Mouse (Mus musculus): ENCODE data around the gene Amotl2.

Gene Amotl2

GRCm38 (mm10) chr9:102716481-102717163 lies at the start of gene Amotl2:
Gene Amotl2, plus strand, starts transcription at chr9:102716672.
- DNase-seq (ENCODE audit: extremely low spot score), result peak; percentile 49

DNA sequence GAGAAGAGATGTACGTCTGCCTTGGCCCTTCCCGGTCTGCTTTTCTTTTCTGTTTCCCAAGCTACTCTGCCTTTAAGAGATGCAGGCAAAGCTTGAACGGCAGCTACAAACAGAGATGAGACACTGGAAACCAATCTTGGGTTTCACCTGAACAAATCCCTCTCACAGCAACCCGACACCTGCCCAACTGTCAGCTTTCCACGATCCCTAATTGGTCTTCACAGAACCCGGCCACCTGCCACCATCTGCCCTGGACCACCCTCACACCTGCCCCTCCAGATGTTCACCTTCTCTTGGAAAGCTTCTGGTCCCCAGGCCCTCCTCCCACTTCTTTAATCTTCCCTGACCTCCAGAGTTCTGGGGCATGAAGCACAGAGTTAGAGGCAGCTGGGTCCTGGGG lies 48.4 kb upstream of the Amotl2 start:
- no peak for DNase-seq (ENCODE audit: extremely low spot score)

GRCm38 (mm10) chr9:102668906-102669305 lies 47.6 kb upstream of the Amotl2 start:
- no peak for DNase-seq (ENCODE audit: extremely low spot score)

GRCm38 (mm10) chr9:102673381-102673780 lies 43.1 kb upstream of the Amotl2 start:
- no peak for DNase-seq (ENCODE audit: extremely low spot score)

DNA sequence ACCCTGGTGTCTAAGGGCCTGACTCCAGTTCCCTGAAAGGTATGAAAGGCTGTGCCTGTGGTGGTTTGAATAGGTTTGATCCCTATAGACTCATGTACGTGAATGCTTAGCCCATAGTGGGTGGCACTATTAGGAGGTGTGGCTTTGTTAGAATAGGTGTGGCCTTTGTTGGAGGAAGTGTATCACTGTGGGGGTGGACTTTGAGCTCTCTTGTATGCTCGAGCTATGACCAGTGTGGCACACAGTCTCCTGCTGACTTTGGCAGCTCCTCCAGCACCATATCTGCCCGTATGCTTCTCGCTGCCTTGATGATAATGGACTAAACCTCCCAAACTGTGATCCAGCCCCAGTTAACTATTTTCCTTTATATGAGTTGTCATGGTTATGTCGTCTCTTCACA lies 40.5 kb upstream of the Amotl2 start:
- DNase-seq (ENCODE audit: extremely low spot score), result no peak

DNA sequence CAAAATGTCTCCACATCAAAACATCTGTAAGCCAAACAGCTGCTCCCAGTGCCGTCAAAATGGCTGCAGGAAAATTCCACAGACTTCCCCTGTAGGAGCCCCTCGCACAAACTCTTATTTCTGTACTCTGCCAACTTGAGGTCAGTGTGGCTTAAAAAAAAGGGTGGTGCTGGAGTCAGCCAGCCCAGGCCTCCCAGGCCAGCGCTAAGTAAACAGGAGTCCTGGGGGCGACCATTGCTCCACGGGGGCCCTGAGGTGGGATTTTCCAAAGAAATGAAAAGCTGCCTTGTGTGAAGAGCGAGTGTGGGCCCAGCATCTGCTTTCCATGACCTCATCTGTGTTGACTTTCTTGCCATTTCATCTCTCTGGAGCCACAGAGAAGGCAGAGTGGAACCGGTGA lies 35.0 kb upstream of the Amotl2 start:
- DNase-seq (ENCODE audit: extremely low spot score), result no peak

GRCm38 (mm10) chr9:102687943-102688342 lies 28.5 kb upstream of the Amotl2 start:
- no peak for DNase-seq (ENCODE audit: extremely low spot score)

GRCm38 (mm10) chr9:102689406-102689939 lies 27.0 kb upstream of the Amotl2 start:
- DNase-seq (ENCODE audit: extremely low spot score), result no peak

GRCm38 (mm10) chr9:102689940-102690642 lies 26.4 kb upstream of the Amotl2 start:
- DNase-seq (ENCODE audit: extremely low spot score), result peak; percentile 67

- peak; percentile 54 for DNase-seq (ENCODE audit: extremely low spot score)
These were observed 25.6 kb upstream of the Amotl2 start for GRCm38 (mm10) chr9:102690891-102691290.

DNA sequence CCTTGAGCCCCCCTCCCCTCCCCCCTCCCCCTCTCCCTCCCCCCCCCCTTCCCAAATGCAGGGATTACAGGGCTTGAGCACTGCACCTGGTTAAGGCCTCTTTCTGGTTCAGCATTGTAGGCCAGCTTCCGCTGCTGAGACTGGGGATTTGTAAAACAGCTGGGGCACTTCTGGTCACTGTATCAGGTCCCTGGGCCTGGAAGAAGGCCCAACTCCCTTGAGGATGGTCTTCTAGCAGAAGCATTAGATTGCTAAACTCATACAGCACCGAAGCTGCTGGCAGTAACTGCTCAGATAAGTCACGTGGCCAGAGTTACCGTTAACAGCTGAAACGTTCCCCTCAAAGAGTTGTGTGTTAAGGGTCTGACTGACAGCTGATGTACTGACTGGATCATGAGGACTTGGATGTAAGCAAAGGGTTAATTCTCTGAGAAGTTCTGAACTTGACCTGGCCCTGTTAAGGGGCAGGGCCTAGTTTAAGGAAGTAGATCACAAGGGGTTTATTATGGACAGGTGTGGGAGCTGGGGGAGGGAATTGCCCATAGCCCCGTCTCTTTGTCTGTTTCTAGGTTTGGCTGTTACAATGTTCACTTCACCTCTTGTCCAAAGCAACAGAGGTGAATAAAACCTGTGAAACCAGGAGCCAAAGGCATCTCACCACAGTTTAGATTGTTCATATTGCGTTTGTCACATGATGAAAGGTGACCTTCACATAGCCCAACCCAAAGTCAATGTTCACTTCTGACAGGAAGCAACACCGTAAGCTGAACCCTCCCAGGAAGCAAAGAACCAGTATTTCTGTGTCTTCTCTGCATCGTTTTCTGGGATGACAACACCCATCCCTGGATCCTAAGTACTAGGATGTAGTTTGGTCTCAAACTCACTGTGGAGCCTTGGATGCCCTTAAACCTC lies 23.7 kb upstream of the Amotl2 start:
- DNase-seq (ENCODE audit: extremely low spot score), result no peak

DNA sequence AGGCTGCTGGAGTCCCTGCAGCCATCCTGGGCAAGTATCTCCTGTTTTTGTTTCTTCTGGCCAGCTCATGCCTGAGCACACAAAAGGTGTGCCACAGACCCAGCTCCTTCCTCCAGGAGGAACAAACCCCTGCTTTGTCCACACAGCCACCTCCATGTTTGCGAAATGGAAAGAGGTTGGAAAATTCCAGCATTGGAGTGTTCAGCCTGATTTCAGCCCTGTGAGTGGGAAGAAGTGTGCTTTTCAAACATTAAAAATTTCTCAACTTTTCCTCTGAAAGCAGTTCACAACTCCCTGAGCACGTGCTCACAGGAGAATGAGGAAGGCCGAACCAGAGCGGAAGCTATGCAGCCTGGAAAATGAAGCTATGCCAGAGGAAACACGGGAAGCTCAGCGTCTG lies 15.4 kb upstream of the Amotl2 start:
- DNase-seq (ENCODE audit: extremely low spot score), result no peak

DNA sequence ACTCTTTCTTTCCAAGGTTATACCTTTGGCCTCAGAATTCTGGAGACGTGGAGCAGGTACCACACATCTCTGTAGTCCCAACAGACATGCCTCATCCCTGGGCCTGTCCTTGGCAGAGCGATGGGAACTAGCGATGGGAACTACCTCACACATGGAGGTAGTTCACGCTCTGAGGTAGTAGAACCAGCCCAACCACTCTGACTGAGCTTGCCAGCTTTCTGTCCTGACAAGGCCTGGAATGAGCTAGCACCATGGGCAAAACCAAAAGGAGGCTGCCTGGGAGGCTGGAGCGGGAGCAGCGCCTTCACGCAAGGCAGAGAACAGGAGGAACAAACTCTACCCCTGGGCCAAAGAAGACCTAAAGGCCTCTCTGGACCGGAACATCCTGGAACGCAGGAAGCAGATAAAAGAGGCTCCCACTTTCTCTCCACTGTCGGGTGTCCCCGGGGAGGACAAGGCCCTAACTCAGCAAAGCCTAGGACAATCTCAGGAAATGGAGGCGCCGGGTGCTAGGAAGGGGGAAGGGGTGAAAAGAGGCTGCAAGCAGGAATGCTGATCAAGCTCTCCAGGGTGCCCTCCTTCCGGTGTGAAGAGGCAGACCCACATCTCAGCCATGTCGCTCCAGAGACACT lies 6.9 kb upstream of the Amotl2 start:
- peak; percentile 7 for DNase-seq (ENCODE audit: extremely low spot score)

DNA sequence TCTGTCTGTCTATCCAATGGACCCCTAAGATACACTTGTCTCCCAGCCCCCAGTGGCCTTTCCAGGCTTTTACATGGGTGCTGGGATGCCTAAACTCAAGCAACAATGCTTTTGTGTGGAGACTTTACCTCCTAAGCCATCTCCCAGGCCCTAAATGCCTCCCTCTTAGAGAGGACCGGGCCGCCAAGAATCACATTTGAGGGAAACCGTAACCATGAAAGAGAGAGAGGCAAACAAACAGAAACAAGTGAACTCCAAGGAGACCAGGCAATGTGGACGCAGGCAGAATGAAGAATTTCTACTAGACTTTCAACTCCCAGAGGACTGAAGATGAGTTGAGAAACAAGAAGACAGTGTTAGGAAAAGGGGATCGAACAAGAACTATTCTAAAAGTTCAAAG lies 6.0 kb upstream of the Amotl2 start:
- DNase-seq (ENCODE audit: extremely low spot score), result peak; percentile 2

DNA sequence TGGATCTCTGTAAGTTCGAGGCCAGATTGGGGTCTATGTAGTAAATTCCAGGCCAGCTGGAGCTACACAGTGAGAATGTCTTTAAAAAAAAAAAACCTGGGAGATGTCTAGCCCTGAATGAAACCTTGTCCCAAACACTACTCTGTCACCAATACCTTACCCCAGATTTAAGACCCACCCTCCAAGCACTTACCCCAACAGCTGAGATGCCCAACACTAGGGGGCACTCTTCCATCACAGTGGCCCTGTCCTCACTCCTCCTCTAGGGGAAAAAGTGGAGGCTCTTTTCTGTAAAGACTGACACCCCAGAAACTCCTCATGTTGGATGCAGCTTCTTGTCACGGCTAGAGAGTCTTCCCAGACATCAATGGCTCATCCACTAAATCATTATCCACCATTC lies 2.7 kb upstream of the Amotl2 start:
- DNase-seq (ENCODE audit: extremely low spot score), result peak; percentile 67

DNA sequence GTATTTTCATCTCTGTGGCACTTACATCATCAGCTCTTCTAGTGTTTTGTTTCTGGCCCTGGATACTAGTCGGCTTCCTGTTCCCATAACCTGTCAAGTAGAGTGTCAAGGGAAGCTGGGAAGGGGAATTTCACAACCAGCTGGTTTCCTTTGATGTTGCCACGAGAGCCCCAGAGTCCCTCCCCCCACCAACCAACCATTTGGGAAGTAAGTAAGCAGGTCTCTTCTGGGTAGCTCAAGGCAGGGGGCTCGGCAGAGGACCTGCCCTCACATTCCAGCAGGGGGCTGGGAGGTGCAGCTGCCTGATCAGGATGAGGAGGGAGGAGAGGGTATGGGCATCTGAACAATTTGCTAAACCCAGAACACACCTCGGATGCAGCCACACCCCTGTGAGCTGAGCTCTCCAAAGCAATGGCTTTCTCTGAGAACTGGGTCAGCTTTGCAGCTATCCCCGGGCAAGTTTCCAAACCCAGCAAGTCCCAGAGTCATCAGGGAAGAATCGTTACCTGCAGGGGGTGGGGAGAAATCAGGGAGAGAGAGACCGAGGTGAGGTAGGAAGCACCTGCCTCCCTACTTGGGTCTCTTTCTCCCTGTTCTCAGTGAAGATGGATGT lies 1.5 kb upstream of the Amotl2 start:
- peak; percentile 61 for DNase-seq (ENCODE audit: extremely low spot score)

GRCm38 (mm10) chr9:102715506-102715900 lies 969 bp upstream of the Amotl2 start:
- DNase-seq (ENCODE audit: extremely low spot score), result no peak

GRCm38 (mm10) chr9:102717164-102717885 lies 853 bp downstream of the Amotl2 start:
- DNase-seq (ENCODE audit: extremely low spot score), result peak; percentile 95

GRCm38 (mm10) chr9:102717886-102718643 lies 1.6 kb downstream of the Amotl2 start:
- DNase-seq (ENCODE audit: extremely low spot score), result peak; percentile 89

DNA sequence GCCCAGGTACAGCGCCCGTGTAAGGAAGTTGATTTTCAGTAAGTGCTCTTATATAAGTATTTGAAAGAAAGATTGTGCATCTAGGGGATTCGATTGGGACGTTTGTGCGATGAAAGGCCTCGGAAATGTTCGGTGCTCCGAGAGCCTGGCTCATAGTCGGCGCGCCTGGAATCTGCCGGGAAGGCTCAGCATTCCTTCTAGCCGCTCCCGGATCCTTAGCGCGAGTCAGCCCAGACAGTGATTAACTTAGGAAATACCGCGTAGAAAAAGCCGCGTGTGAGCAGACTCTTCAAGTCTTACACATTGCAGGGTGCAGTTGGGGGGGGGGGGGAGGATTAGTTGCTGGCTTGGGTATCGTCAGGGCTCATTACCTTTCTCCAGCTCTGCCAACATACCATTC lies 2.2 kb downstream of the Amotl2 start:
- DNase-seq (ENCODE audit: extremely low spot score), result no peak

Measured in embryo, embryonic 9.5 days (tissue).